Mouse (Mus musculus): ENCODE data around the gene Senp1.

Gene Senp1

GRCm38 (mm10) chr15:98107230-98107629 is 13.7 kb upstream of the Senp1 start:
- no peak for DNase-seq

GRCm38 (mm10) chr15:98106506-98106905 is 13.0 kb upstream of the Senp1 start:
- DNase-seq = no peak

- DNase-seq = no peak
These were observed 8.9 kb upstream of the Senp1 start for GRCm38 (mm10) chr15:98102401-98102800.

- no peak for DNase-seq
These were observed 5.0 kb upstream of the Senp1 start for GRCm38 (mm10) chr15:98098519-98098918.

GRCm38 (mm10) chr15:98096957-98097356 is 3.4 kb upstream of the Senp1 start:
- no peak for DNase-seq

- DNase-seq = no peak
These were observed 1.4 kb upstream of the Senp1 start for GRCm38 (mm10) chr15:98094905-98095304.

- DNase-seq = no peak
These were observed 998 bp downstream of the Senp1 start, which contains the start of gene Pfkm for GRCm38 (mm10) chr15:98092372-98093120. Pfkm (plus strand) TSS chr15:98092589.

- DNase-seq = no peak
These were observed 1.7 kb downstream of the Senp1 start for GRCm38 (mm10) chr15:98091841-98092240.

GRCm38 (mm10) chr15:98089421-98090183 is 3.9 kb downstream of the Senp1 start:
- DNase-seq = peak; percentile 61

GRCm38 (mm10) chr15:98088889-98089288 is 4.7 kb downstream of the Senp1 start:
- DNase-seq = no peak

GRCm38 (mm10) chr15:98076901-98077300 is 16.6 kb downstream of the Senp1 start:
- no peak for DNase-seq

GRCm38 (mm10) chr15:98075034-98075433 is 18.5 kb downstream of the Senp1 start:
- no peak for DNase-seq

GRCm38 (mm10) chr15:98074521-98074920 is 19.0 kb downstream of the Senp1 start:
- no peak for DNase-seq

GRCm38 (mm10) chr15:98070376-98070775 is 23.2 kb downstream of the Senp1 start:
- DNase-seq = no peak

GRCm38 (mm10) chr15:98069566-98070245 is 23.8 kb downstream of the Senp1 start:
- DNase-seq = no peak

GRCm38 (mm10) chr15:98068506-98068905 is 25.0 kb downstream of the Senp1 start:
- DNase-seq = no peak

GRCm38 (mm10) chr15:98067492-98067891 is 26.1 kb downstream of the Senp1 start:
- no peak for DNase-seq

- DNase-seq = no peak
These were observed 26.9 kb downstream of the Senp1 start for GRCm38 (mm10) chr15:98066602-98067001.

GRCm38 (mm10) chr15:98065881-98066280 is 27.7 kb downstream of the Senp1 start:
- DNase-seq = no peak

GRCm38 (mm10) chr15:98055246-98055645 is 38.3 kb downstream of the Senp1 start:
- DNase-seq = peak; percentile 25

GRCm38 (mm10) chr15:98051685-98052084 is 41.9 kb downstream of the Senp1 start:
- no peak for DNase-seq

GRCm38 (mm10) chr15:98048918-98049700 is 44.4 kb downstream of the Senp1 start:
- DNase-seq = no peak

GRCm38 (mm10) chr15:98044387-98044786 is 49.2 kb downstream of the Senp1 start:
- no peak for DNase-seq
